Mouse (Mus musculus): ENCODE data around the gene Susd6.

Susd6 gene

DNA sequence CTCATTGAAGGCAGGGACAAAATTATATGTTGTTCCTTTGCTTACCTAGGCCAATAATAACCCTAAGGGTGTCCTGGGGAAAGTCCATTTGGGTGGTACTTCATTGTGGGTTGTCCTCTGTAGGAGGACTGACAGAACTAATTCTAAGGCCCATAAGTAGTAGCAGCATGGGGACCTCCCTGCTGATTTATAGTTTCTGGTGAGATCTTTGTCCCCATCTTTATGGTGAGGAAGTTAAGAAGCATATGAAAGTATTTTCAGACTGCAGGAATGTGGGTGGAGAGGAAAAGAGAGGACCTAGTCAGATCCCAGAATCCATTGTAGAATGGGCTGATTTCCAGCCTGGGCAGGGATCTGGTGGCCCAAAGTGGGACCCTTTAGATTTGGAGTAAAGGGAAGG is 48.0 kb downstream of the Susd6 start:
- no peak for DNase-seq (ENCODE audit: low spot score)

DNA sequence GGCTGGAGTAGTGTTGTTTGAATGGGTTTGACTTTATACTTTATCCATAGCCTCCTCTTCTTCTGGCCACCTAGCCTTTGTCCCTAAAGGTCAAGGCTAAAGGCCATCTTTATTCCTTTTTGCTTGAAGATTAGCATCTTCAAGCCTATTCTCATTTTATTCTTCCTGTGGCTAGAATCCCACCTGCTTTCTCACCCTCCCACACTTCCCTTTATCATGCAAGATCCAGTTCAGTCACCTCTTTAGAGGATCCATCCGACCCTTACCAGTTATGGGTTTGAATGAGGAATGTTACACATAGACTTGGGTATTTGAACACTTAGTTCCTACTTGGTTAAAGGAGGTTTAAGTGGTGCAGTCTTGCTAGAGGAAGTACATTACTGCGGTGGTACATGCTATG is 48.5 kb downstream of the Susd6 start:
- no peak for DNase-seq (ENCODE audit: low spot score)

DNA sequence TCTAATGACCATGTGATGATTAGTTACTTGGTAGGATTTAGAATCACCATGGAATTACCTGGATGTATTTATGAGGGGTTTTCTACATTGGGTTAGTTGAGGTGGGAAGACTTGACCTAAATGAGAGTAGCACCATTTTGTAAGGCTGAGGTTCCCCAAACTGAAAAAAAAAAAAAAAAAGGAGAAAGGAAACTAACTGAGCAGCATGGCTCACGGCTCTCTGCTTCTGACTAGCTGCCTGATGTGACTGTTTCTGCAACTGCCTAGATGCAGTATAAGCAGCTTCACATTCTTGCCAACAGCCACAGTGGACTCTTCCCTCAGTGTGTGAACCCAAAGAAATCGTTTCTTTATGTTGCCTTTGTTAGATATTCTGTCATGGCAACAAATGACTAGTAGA is 49.3 kb downstream of the Susd6 start:
- DNase-seq (ENCODE audit: low spot score), result no peak

DNA sequence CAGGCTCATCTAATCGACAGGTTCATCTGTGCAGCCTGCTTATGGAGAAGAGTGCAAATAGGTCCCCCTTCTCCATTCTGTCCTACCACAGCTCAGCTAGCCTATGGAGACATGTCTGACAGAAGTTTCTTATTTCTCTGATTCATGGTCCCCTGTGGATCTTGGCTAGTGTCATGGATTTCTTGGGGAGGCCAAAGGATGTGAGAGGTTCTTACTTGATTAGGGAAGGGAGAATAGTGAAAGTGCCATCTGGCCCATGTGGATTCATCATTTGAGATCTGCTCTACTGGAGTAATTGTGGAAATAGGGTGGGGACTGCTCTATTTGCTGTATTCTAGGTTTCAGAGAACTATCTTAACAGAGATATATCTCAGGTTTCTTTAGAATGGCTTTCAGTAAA is 51.3 kb downstream of the Susd6 start:
- no peak for DNase-seq (ENCODE audit: low spot score)

DNA sequence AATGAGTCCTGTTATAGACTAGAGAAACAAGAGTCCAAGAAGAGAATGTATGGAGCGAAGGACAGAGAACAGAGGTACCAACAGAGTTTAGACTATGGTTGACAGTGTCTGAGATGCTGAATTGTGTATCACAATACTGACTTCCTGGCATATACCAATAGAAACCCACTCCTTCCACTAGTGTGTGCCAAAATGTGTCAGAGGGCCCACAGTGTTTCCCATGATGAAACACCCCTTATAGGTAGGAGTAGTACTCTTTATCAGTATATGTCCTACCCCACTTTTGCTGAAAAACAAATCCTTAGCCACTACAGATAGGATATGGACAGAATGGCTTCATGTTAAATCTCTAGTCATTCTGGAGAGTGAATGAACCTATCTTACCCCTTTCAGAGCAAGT is 52.3 kb downstream of the Susd6 start:
- no peak for DNase-seq (ENCODE audit: low spot score)

DNA sequence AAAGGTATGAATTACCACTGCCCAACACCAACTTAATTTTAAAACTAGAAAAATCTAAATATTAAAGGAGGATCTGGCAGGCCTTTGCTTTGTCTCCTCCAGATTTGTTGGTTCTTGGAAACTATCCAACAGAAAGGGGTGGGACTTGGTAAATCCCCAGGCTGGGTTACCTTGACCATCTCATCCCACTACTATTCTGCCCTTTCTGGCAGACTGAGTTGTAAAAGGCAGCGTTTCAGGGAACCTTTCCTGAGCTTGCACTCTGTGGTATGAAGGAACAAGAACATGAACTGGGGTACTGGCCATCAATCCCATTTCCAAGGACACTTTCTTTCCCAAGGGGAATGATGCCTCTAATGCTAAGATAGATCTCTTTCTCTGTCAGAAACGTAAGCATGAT is 52.9 kb downstream of the Susd6 start:
- no peak for DNase-seq (ENCODE audit: low spot score)

DNA sequence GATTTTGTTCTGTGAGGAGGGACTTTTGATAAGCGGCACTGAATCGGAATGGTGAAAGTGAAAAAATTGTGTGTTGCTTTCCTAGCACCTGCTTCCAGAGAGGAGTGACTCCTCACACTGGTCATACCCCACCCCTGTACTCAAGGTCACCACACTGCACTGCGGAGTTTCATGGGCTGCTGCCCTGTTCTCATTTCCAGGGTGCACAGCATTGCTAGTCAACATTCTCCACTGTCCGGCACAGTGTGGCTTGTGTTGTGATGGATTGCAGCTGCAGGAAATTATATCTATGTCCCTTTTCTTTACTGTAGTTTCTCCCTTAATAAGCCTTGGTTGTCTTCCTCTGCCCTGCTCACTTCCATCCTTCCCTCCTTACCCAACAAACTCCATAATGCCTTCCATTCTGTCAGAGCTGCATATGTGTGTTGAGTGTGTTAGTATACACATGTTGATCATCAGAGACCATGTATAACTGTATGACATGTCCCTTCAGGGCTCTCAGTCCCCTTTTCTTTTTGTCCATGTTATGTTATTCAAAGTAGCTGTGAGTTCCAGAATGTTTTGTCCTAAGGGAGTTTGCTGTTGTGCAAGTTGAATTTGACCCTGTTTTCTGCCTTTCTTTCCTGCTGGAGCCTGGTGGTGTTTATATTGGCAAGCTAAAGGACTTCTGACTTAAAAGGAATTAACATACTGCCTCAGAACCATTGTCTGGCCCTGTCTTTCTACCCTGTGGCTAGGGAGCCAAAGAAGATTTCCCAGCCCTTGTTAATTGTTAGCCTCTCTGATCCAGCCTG is 53.5 kb downstream of the Susd6 start:
- DNase-seq (ENCODE audit: low spot score), result no peak

DNA sequence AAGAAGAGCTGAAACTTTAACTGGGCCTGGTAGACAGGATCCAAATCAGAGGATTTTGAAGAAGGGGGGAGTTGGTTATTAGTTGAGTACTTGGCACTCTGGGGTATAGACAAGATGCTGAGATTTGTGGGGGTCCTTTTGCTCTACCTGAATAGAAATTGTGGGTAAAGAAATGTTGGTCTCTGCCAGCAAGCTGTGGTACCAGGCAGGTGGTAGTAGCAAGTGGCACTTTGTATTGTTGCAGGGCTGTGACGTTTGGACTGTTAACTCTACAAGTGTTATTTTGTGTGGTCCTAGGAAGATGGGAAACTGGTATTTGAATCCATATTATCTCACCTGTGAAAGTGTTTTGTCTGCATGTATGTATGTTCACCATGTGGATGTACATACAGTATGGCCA is 55.6 kb downstream of the Susd6 start:
- DNase-seq (ENCODE audit: low spot score), result no peak

DNA sequence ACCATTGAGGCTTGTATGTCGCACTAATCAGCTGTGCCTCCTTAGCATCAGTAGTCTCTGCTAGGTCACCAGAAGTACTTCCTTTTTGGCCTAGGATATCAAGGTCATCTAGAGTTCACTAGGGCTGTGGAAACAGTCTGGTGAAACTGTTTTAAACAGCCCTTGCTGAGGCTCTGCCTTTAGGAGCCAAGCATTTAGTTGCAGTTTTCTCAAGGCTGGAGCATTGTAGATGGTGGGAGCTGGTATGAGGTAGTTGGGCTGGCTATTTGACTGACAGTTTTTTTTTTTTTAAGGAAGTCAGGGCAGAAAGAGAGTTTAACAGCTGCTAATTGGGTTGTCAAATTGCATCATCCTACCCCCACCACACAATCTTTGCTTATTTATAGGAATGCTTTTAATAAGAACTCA is 56.6 kb downstream of the Susd6 start:
- DNase-seq (ENCODE audit: low spot score), result no peak

DNA sequence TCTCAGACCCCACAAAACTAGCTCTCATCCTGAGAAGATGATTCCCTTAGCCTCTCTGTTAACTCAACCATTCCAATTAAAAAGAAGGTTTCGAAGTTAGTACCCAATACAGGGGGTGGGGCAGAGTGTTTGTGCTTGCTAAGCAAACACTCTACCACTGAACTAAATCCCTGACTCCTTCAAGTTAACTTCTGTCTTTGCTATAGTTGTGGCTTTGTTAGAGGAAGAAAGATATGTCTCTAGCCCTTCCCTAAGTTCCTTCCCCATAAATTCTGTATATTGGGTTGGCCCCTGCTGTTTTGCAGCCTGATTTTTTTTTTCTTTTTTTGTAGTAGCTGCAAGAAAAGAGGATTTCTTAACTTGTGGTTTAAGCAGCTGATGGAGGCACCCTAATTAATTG is 61.7 kb downstream of the Susd6 start:
- DNase-seq (ENCODE audit: low spot score), result no peak

DNA sequence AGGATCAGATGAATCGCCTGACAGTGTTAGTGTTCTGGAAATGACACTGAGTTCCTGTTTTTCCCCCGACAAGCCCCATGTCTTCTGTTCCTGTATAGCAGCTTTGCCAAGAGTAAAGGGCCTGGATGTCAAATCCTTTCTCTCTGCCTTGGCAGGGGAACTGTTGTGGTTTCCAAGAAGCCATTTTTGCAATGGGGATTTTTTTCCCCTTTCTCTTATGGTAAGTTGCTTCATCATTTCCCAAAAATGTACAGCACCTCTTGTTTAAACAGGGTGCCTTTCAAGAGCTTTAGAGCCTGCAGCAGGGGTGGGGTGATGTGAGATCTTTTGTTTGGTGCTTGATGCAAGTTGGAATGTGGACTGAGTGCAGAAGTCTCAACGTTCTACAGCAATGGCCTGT is 63.4 kb downstream of the Susd6 start:
- DNase-seq (ENCODE audit: low spot score), result no peak

DNA sequence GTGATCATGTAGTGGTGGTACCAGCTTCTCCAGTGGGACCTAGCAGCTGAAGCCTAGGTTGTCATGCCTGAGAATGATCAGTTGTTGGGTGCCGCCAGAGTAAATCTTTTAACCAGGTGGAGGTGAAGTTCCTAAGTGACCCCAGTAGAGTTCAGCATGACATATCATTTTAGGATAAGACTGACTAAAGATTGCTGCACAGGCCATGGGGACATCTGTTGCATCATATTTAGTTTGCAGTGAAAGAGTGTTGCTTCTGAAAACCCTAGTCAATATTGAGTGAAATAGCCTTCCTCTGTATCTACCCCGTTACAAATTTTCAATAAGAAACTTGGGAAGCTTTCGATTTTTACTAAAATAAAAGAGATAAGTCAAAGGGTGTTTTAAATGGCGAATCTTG is 64.4 kb downstream of the Susd6 start:
- no peak for DNase-seq (ENCODE audit: low spot score)

DNA sequence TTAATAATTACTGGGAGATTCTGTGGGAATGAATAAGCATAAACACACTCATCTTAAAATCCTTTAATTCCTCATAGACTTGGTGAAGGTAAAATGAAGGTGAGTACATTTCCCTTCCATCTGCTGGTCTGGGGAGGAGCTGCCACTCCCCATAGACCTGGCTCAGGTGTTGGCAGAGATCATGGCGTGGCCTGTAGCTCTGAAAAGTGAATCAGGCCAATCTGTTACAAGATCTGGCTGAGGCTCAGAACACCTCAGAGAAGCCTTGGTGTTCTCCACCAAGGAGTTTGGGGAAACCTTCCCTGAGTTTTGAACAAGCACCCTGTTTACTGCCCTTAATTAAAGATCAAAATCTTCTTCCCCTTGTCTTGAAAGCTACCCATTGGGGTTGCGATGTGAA is 64.8 kb downstream of the Susd6 start:
- no peak for DNase-seq (ENCODE audit: low spot score)

DNA sequence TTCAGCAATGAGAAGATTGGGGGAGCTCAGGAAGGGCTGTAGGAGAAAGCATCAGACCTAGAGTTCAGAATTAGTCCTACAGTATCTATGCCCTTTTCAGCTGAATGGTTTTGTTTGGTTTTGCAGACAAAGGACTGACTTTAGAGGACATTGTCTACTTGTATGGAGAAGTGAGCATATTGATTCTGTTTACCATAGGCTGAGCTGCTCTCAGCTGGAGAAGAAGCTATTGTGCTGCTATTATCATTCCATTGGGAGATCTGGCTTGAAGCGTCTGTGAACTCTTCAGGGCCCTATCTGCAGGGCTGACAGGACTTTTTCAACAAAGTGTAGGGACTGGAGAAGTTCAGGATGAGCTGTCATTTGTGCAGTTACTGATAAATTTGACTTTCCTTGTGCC is 65.3 kb downstream of the Susd6 start:
- no peak for DNase-seq (ENCODE audit: low spot score)

DNA sequence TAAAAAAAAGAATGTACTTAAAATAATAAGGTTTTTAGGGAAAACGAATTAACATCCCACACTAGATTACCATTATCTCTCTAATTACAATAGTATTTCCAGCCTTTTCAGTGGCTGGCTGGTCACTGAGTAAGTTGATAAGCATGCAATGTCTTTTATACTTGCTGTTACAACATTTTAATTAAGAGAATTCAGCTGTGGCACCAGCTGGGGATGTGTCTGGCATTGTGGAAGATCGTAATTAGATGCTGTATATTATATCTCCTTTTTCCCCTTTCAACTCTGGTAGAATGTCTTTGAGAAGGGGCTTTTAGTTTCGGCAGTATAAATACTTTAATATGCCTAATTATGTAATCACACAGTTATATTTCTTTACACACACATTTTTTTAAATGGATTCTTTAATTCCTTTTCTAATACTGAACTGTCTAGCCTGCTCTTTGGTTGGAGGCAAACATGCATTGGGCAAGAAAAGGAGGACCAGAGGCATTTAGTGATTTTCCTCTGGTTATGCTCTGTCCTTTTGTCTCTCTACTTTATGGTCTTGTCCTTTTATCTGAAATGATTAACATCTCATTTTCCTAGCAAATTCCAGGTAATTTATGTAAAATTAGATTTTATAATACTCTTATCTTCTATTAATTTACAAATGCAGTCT is 67.5 kb downstream of the Susd6 start:
- DNase-seq (ENCODE audit: low spot score), result peak; percentile 41

DNA sequence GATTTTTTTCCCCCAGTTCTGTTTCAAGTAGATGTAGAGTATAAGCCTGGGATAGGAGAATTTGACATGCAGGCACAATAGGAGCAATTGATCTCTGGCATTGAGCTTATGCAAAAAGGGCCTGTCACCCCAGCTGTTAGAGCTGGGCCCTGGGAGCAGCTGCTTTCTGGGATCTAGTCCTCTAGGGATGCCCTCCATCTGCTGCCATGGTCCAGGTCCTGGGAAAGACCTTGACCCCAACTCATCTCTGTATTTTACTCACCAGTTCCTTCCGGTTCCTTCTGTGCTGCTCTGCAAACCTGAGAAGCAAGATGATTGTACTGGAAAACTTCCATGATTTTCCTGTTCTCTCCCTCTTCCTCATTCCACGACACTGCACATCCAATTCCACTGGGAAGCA is 68.0 kb downstream of the Susd6 start:
- no peak for DNase-seq (ENCODE audit: low spot score)

DNA sequence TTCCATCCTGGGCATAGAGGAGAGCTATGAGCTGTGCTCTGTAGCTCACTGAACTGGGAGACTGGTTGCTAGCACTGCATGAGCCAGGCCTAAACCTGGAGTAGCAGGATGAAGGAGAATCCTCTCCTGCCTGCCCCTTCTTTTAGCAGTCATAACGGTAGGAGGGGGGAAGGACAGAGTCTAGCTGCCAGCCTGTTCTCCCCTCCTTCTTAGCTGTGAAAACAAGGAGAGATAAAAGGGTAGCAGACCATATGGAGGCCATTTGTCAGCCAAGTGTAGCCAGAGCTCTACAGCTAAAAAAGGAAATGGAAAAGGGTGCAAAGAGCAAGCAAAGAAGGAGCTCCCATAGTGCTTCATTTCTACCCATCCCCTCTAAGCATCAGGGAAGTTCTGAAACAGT is 71.6 kb downstream of the Susd6 start:
- DNase-seq (ENCODE audit: low spot score), result no peak

DNA sequence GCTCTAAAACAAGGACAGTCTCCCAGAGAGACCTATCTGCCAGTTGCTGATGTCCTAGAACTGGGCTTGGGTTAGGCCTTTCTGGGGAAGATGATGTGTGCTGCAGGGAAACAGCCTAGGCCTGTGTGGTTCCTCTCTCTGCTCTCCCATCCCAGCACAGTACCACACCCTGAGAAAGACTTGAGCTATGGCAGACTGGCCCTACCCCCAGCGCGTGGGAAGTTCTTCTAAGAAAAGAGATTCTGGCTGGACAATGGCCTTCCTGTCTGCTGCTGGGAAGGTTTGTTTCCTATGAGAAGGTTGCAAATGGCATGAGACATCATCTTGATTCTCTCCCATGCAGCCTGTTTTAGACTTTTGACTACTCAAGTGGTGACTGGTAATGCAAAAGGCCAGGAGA is 73.1 kb downstream of the Susd6 start:
- DNase-seq (ENCODE audit: low spot score), result no peak

DNA sequence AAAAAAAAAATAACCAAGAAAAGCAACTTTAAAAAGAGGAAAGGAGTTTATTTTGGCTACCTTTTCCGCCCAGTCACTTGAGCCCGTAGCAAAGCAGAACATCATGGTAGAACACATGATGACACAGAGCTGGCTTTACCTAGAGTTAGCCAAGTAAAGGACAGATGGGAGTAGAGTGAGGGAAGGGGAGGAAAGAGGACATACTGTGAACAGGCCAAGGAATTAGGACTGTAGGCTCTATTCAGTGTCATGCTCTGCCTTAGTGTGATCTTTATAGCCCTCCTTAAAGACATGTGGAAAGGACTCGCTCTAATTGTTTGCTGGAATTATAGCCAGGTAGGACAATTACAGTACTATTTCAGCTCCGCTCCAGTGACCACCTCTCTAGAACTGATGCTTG is 74.9 kb downstream of the Susd6 start:
- DNase-seq (ENCODE audit: low spot score), result no peak

DNA sequence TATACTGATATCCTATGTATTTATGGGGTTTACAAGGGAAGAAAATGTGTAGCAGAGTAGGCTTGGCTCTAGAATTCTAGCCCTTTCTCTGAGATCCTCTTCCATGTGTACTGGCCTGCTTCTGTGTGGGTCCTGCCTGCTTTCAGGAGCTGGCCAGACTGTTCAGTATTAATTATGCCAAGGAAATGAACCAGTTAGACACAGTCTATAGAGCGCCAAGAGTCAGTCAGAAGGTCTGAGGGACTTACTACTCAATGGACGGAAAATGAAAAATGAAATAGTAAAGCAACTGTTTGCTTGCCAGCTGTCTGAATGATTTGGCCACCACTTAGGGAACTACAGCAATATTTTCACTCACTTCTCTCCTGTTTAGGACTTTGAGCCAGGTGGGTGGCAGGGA is 75.7 kb downstream of the Susd6 start:
- DNase-seq (ENCODE audit: low spot score), result no peak

DNA sequence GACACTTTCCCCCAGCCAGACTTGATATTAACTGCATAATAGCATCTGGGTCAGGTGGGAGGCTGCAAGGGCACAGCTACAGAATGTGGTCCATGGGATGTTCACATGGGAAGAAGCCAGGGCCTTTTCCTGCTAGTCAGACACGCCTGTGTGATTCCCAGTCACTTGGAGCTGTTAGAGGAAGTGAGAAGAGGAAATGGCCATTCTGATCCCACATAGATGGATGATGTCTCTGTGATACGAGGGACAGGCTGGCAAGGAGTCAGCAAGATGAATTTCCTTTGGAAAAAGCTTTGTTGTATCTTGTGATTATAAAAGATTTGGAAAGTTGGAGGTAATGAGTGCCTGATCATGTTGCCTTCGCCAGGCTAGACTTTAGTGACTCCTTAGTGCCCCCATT is 76.8 kb downstream of the Susd6 start:
- DNase-seq (ENCODE audit: low spot score), result no peak

DNA sequence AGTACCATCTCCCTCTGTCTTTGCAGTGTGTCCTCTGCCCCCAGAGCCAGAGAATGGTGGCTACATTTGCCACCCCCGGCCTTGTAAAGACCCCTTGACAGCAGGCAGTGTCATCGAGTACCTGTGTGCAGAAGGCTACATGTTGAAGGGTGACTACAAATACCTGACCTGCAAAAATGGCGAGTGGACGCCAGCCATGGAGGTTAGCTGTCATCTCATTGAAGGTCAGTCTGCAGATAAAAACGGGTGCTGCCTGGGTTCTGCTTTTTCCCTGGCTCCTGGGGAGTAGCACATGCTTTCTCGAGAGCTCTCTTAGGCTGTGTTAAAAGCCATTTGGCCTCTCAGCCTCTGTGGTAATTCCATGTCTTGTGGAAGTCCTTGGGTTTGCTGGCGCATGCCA is 78.1 kb downstream of the Susd6 start:
- DNase-seq (ENCODE audit: low spot score), result no peak

DNA sequence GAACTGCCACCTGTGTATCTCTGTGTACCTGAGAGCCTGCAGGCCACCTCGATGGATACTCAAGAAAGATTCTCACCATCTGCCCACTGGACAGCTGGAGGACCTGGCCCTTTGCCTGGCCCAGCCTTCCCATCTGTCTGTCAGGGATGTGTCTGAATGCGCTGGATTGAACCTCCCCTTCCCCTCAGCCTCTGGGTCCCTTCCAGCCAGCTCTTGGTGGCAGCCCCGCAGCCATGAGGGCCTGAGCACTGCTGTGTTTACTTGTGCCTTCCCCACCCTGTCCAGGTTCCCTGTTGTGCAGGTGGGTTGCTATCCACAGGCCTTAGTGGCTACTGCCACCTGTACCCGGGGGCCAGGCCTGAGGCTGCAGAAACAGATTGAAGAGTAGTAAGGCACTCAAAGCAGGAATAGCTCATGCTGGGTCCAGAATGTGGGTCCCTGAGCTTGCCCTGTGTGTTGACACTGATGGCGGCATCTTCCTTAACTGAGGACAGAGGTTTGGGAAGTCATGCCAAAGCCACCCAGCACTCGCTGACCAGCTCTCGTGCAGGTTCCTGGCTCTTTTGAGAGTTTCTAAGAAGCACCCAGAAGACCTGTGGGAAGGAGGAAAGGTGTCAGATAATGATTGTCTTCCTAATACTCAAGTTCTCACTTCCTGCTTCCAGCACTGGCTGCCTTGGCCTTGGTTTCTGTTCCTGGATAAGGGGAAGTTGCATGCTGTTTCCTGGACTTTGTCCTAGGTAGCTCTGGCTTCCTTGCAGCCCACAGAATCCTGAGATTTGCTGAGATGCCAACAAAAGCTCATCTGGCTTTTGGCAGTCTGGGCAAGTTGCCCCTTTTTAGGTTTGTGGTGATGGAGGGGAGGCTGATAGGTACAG is 87.1 kb downstream of the Susd6 start:
- DNase-seq (ENCODE audit: low spot score), result no peak
